Mouse (Mus musculus) forebrain, embryonic 10.5 days (tissue): Measurements from ENCODE around the gene Itgb5. TPM values are rescaled to one million over a fixed set of nuclear protein-coding genes. Genes with fewer than 3 reads are reported as not detected.

Experiments
- DNase-seq: peaks from one replicate; pipeline ENCODE4 v3.0.0-alpha.2; 2017; ENCODE audit warnings: low spot score; ENCODE audit errors: extremely low spot score
- H3K27ac ChIP-seq: fragments of 300-500 bp; sonication (generic); 2 replicates; pipeline ENCODE4 v1.5.1; 2016; ENCODE audit warnings: mild to moderate bottlenecking
- H3K27me3 ChIP-seq: fragments of 300-500 bp; sonication (generic); 2 replicates; pipeline ENCODE4 v1.6.1; 2016; ENCODE audit warnings: mild to moderate bottlenecking; ENCODE audit not compliant: poor library complexity, severe bottlenecking
- H3K36me3 ChIP-seq: fragments of 300-500 bp; sonication (generic); replicated peaks from 2 replicates; pipeline ENCODE4 v1.6.1; 2016; ENCODE audit warnings: mild to moderate bottlenecking, moderate library complexity
- H3K4me1 ChIP-seq: fragments of 300-500 bp; sonication (generic); 2 replicates; pipeline ENCODE4 v1.6.1; 2016
- H3K4me3 ChIP-seq: fragments of 300-500 bp; sonication (generic); 2 replicates; pipeline ENCODE4 v1.5.1; 2016; ENCODE audit warnings: mild to moderate bottlenecking, moderate library complexity
- H3K9me3 ChIP-seq: fragments of 300-500 bp; sonication (generic); 2 replicates; pipeline ENCODE4 v1.6.1; 2016; ENCODE audit warnings: mild to moderate bottlenecking, moderate library complexity
- WGBS: fragments of 180-500 bp; shearing (Covaris S2); methylation state at CpG from one replicate; pipeline ENCODE4 v1.1.7; 2016; 5-methylcytosine and 5-hydroxymethylcytosine counted together
- polyA plus RNA-seq: library from polyadenylated mRNA; unstranded; fragments of >200 nt; fragmentation: Nextera tagmentation; extraction: Ambion mirVana; gene quantifications from 2 replicates; pipeline ENCODE4 v1.2.1, GENCODE M21; 2016

Itgb5 gene
- polyA plus RNA-seq, 1 experiment from 2014 or later, result 10.6 TPM

GRCm38 (mm10) chr16:33966538-33967282 is 137.2 kb downstream of the Itgb5 start, which contains the start of gene Umps:
TSS of gene Umps (minus strand) at chr16:33967038.
- Histone ChIP-seq H3K27me3 (no peaks in the 10 kb centered on the region), H3K4me3 (peak within 1 kb of the TSS; percentile 92), H3K27ac (peak within 1 kb of the TSS; percentile 94), H3K4me1 (peaks cover 24% of the 10 kb centered on the region), H3K36me3 (peaks cover 24% of the 10 kb centered on the region), H3K9me3 (no peaks in the 10 kb centered on the region)
- peak; percentile 91 for DNase-seq
- WGBS, result 2% methylated on average over 44 of the region's 44 CpGs

- peaks cover 19% of the 10 kb centered on the region for H3K36me3 ChIP-seq
- no peaks in the 10 kb centered on the region for H3K9me3 ChIP-seq
- no peaks in the 10 kb centered on the region for H3K27me3 ChIP-seq
- no peak for DNase-seq
- peak overlapping the region; percentile 94 for H3K27ac ChIP-seq
- peak overlapping the region; percentile 92 for H3K4me3 ChIP-seq
- peaks cover 24% of the 10 kb centered on the region for H3K4me1 ChIP-seq
- 73% methylated on average over 2 of the region's 2 CpGs for WGBS
These were observed 137.8 kb downstream of the Itgb5 start for GRCm38 (mm10) chr16:33967283-33967640.

- Histone ChIP-seq H3K4me3 (no peak overlapping the region), H3K4me1 (peaks cover 14% of the 10 kb centered on the region), H3K9me3 (peaks cover 5% of the 10 kb centered on the region; the same call in 1 of the 2 replicates), H3K27ac (no peak overlapping the region), H3K27me3 (no peaks in the 10 kb centered on the region), H3K36me3 (peaks cover 5% of the 10 kb centered on the region)
- DNase-seq, result no peak
- WGBS, result 58% methylated on average over 2 of the region's 2 CpGs
These were observed 150.4 kb downstream of the Itgb5 start for GRCm38 (mm10) chr16:33979855-33980254.

- no peak for DNase-seq
- peaks cover 14% of the 10 kb centered on the region for H3K4me1 ChIP-seq
These were observed 154.2 kb downstream of the Itgb5 start for GRCm38 (mm10) chr16:33983712-33984111.

GRCm38 (mm10) chr16:33985372-33985771 is 155.9 kb downstream of the Itgb5 start:
- H3K4me3 ChIP-seq, result no peak overlapping the region
- no peak overlapping the region for H3K27ac ChIP-seq
- 93% methylated on average over 6 of the region's 6 CpGs for WGBS

More at GRCm38 (mm10) chr16:33983712-33984111, 154.2 kb downstream of the Itgb5 start:
- H3K27me3 ChIP-seq, result no peaks in the 10 kb centered on the region
- H3K9me3 ChIP-seq, result no peaks in the 10 kb centered on the region
- WGBS, result 97% methylated on average over 6 of the region's 6 CpGs
- H3K4me3 ChIP-seq, result no peak overlapping the region
- no peak overlapping the region for H3K27ac ChIP-seq
- H3K36me3 ChIP-seq, result no peaks in the 10 kb centered on the region

GRCm38 (mm10) chr16:33986993-33987392 is 157.5 kb downstream of the Itgb5 start:
- Histone ChIP-seq H3K27me3 (no peaks in the 10 kb centered on the region), H3K9me3 (no peaks in the 10 kb centered on the region), H3K27ac (no peak overlapping the region), H3K4me3 (no peak overlapping the region), H3K4me1 (no peaks in the 10 kb centered on the region), H3K36me3 (no peaks in the 10 kb centered on the region)
- 90% methylated on average over 7 of the region's 7 CpGs for WGBS
- no peak for DNase-seq

More at GRCm38 (mm10) chr16:33985372-33985771, 155.9 kb downstream of the Itgb5 start:
- Histone ChIP-seq H3K27me3 (no peaks in the 10 kb centered on the region), H3K9me3 (no peaks in the 10 kb centered on the region), H3K4me1 (peaks cover 5% of the 10 kb centered on the region), H3K36me3 (no peaks in the 10 kb centered on the region)
- DNase-seq, result no peak

GRCm38 (mm10) chr16:33988358-33989012 is 159.0 kb downstream of the Itgb5 start:
- Histone ChIP-seq H3K9me3 (no peaks in the 10 kb centered on the region), H3K4me1 (peaks cover 4% of the 10 kb centered on the region; the same call in 1 of the 2 replicates), H3K27me3 (no peaks in the 10 kb centered on the region), H3K4me3 (no peak overlapping the region), H3K36me3 (no peaks in the 10 kb centered on the region), H3K27ac (no peak overlapping the region)
- DNase-seq, result peak; percentile 55
- 66% methylated on average over 17 of the region's 17 CpGs for WGBS

- Histone ChIP-seq H3K36me3 (no peaks in the 10 kb centered on the region), H3K9me3 (no peaks in the 10 kb centered on the region), H3K27ac (no peak overlapping the region), H3K4me3 (no peak overlapping the region), H3K27me3 (no peaks in the 10 kb centered on the region), H3K4me1 (peaks cover 4% of the 10 kb centered on the region; the same call in 1 of the 2 replicates)
- DNase-seq, result no peak
- WGBS, result 87% methylated on average over 1 of the region's 1 CpGs
These were observed 159.6 kb downstream of the Itgb5 start for GRCm38 (mm10) chr16:33989106-33989505.

- Histone ChIP-seq H3K4me1 (peaks cover 4% of the 10 kb centered on the region; the same call in 1 of the 2 replicates), H3K9me3 (no peaks in the 10 kb centered on the region), H3K36me3 (no peaks in the 10 kb centered on the region), H3K27ac (no peak overlapping the region), H3K27me3 (no peaks in the 10 kb centered on the region), H3K4me3 (no peak overlapping the region)
- WGBS, result 88% methylated on average over 4 of the region's 4 CpGs
- no peak for DNase-seq
These were observed 161.2 kb downstream of the Itgb5 start for GRCm38 (mm10) chr16:33990712-33991111.

GRCm38 (mm10) chr16:33994321-33994720 is 164.9 kb downstream of the Itgb5 start:
- Histone ChIP-seq H3K4me1 (peaks cover 4% of the 10 kb centered on the region; the same call in 1 of the 2 replicates), H3K36me3 (no peaks in the 10 kb centered on the region), H3K27ac (no peak overlapping the region), H3K9me3 (no peaks in the 10 kb centered on the region), H3K4me3 (no peak overlapping the region), H3K27me3 (no peaks in the 10 kb centered on the region)
- no peak for DNase-seq
- 90% methylated on average over 6 of the region's 6 CpGs for WGBS

GRCm38 (mm10) chr16:33995496-33995895 is 166.0 kb downstream of the Itgb5 start:
- no peak overlapping the region for H3K27ac ChIP-seq
- DNase-seq, result no peak
- no peaks in the 10 kb centered on the region for H3K36me3 ChIP-seq
- no peak overlapping the region for H3K4me3 ChIP-seq
- 88% methylated on average over 3 of the region's 3 CpGs for WGBS
- peaks cover 7% of the 10 kb centered on the region; the same call in 1 of the 2 replicates for H3K4me1 ChIP-seq
- no peaks in the 10 kb centered on the region for H3K9me3 ChIP-seq
- no peaks in the 10 kb centered on the region for H3K27me3 ChIP-seq

GRCm38 (mm10) chr16:33996030-33996429 is 166.6 kb downstream of the Itgb5 start:
- Histone ChIP-seq H3K4me1 (peaks cover 7% of the 10 kb centered on the region; the same call in 1 of the 2 replicates), H3K4me3 (no peak overlapping the region), H3K9me3 (no peaks in the 10 kb centered on the region), H3K36me3 (no peaks in the 10 kb centered on the region), H3K27ac (no peak overlapping the region), H3K27me3 (no peaks in the 10 kb centered on the region)
- WGBS, result 13% methylated on average over 5 of the region's 5 CpGs
- peak; percentile 61 for DNase-seq

GRCm38 (mm10) chr16:33998011-33998410 is 168.5 kb downstream of the Itgb5 start:
- H3K4me1 ChIP-seq, result peaks cover 6% of the 10 kb centered on the region; the same call in 1 of the 2 replicates
- 87% methylated on average over 6 of the region's 6 CpGs for WGBS
- H3K36me3 ChIP-seq, result no peaks in the 10 kb centered on the region
- H3K27me3 ChIP-seq, result no peaks in the 10 kb centered on the region
- no peak overlapping the region for H3K4me3 ChIP-seq
- H3K9me3 ChIP-seq, result no peaks in the 10 kb centered on the region
- no peak overlapping the region for H3K27ac ChIP-seq
- no peak for DNase-seq
